Mouse (Mus musculus) lung, embryonic 14.5 days (tissue): ENCODE data around the gene Wwox. TPM values are rescaled to one million over a fixed set of nuclear protein-coding genes. Genes with fewer than 3 reads are reported as not detected.

Experiments
- ATAC-seq: fragments of 200-750 bp; cut with Nextera tagmentation; 2 replicates; pipeline ENCODE4 v1.8.0; 2017; ENCODE audit warnings: mild to moderate bottlenecking, moderate TSS enrichment, moderate library complexity; ENCODE audit not compliant: insufficient read depth
- DNase-seq: peaks from one replicate; pipeline ENCODE4 v3.0.0-alpha.2; 2015
- H3K27ac ChIP-seq: fragments of 300-500 bp; sonication (generic); 2 replicates; pipeline ENCODE4 v1.5.1; 2014; ENCODE audit warnings: low read depth, mild to moderate bottlenecking, moderate library complexity
- H3K27me3 ChIP-seq: fragments of 300-500 bp; sonication (generic); 2 replicates; pipeline ENCODE4 v1.6.1; 2014; ENCODE audit warnings: low read length, control low read depth; ENCODE audit not compliant: insufficient read depth
- H3K36me3 ChIP-seq: fragments of 300-500 bp; sonication (generic); 2 replicates; pipeline ENCODE4 v1.6.1; 2014; ENCODE audit warnings: control low read depth; ENCODE audit not compliant: insufficient read depth
- H3K4me1 ChIP-seq: fragments of 300-500 bp; sonication (generic); 2 replicates; pipeline ENCODE4 v1.6.1; 2014; ENCODE audit warnings: antibody characterized with exemption, control low read depth; ENCODE audit not compliant: insufficient read depth
- H3K4me2 ChIP-seq: fragments of 300-500 bp; sonication (generic); 2 replicates; pipeline ENCODE4 v1.6.1; 2014; ENCODE audit warnings: mild to moderate bottlenecking
- H3K4me3 ChIP-seq: fragments of 300-500 bp; sonication (generic); 2 replicates; pipeline ENCODE4 v1.5.1; 2014; ENCODE audit warnings: low read depth, low read length
- H3K9ac ChIP-seq: fragments of 300-500 bp; sonication (generic); 2 replicates; pipeline ENCODE4 v1.6.1; 2014
- H3K9me3 ChIP-seq: fragments of 300-500 bp; sonication (generic); 2 replicates; pipeline ENCODE4 v1.6.1; 2016; ENCODE audit warnings: low read depth, low read length, control low read depth
- CTCF ChIP-seq: IDR thresholded peaks from 2 replicates; pipeline ENCODE4 v1.5.1; 2016; ENCODE audit warnings: antibody characterized with exemption, low read depth
- WGBS: fragments of 180-500 bp; shearing (Covaris S2); extraction: QIAGEN DNeasy Blood & Tissue Kit; methylation state at CpG from one replicate; pipeline ENCODE4 v1.1.7; 2014; 5-methylcytosine and 5-hydroxymethylcytosine counted together
- polyA plus RNA-seq: library from polyadenylated mRNA; unstranded; fragments of >200 nt; fragmentation: Nextera tagmentation; extraction: Ambion mirVana; gene quantifications from 2 replicates; pipeline ENCODE4 v1.2.1, GENCODE M21; 2014

Wwox gene
- polyA plus RNA-seq, 1 experiment from 2014 or later, result 16.1 TPM

DNA sequence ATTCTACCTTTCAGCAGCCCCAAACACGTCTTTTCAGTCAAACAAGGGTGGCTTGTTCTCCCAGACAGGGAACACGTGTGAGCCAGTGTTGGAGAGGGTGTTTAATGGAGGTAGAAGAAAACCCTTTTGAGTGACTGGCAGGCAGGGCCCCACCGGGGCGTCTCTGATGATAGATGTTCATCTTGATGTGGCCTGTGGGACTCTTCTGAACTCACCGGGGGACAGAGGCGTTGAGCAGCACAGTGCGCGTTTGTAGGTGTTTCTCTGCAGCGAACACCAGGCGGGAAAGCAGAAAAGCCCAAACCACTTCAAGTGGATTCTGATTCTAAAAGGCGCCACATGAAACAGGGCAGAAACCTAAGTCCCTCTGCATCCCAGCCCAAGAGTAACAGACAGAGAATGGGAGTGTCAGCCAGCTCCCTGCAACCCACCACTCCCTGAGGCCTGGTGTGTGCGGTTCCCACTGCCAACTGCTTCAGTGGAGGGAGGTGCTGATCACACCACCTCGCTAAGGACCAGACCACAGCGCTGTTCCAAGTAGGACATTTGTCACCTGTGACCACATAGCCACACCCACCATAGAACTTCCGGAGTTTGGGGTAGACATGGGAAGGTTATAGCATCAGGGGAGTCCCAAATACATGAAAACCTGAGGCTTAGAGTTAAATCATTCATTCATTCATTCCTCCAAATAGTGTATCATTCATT lies 960.7 kb downstream of the Wwox start:
- Histone ChIP-seq H3K36me3 (no peaks in the 10 kb centered on the region), H3K9ac (no peak overlapping the region), H3K27me3 (no peaks in the 10 kb centered on the region), H3K9me3 (no peaks in the 10 kb centered on the region), H3K27ac (no peak overlapping the region), H3K4me1 (no peaks in the 10 kb centered on the region), H3K4me2 (no peak overlapping the region), H3K4me3 (no peak overlapping the region)
- DNase-seq, result no peak
- TF ChIP-seq CTCF, result no peak
- WGBS, result 52% methylated on average over 15 of the region's 15 CpGs
- no peak for ATAC-seq

Other genes with a start within 250 kb of the Wwox start
- gene Vat1l, start 234.0 kb upstream of the Wwox start, polyA plus RNA-seq, result 0.11 and 0.35 TPM in 2 replicates
- not detected in 2 replicates for gene Clec3a, start 21.6 kb upstream of the Wwox start, polyA plus RNA-seq